Mouse (Mus musculus) small intestine, adult 2 months (tissue): ENCODE measurements around the gene Lefty2. TPM values are rescaled to one million over a fixed set of nuclear protein-coding genes. Genes with fewer than 3 reads are reported as not detected.
"Not testable (repeated sequence)": the region's sequence is repeated elsewhere in the genome, so short reads cannot be mapped to it uniquely, and the experiment has no call there.

Experiments used
- H3K27ac ChIP-seq: fragments of 200-500 bp; 2 replicates; pipeline ENCODE4 v1.5.1; 2012; ENCODE audit warnings: low read depth, low read length, control low read depth, inconsistent platforms; ENCODE audit not compliant: insufficient read depth
- H3K27me3 ChIP-seq: fragments of 200-500 bp; 2 replicates; pipeline ENCODE4 v1.6.1; 2012; ENCODE audit warnings: mild to moderate bottlenecking, moderate library complexity, low read length, inconsistent platforms; ENCODE audit not compliant: control insufficient read depth, insufficient read depth
- H3K36me3 ChIP-seq: fragments of 200-500 bp; 2 replicates; pipeline ENCODE4 v1.6.1; 2012; ENCODE audit warnings: mild to moderate bottlenecking, low read length, control low read depth, inconsistent platforms; ENCODE audit not compliant: control insufficient read depth, insufficient read depth
- H3K4me1 ChIP-seq: fragments of 200-500 bp; 2 replicates; pipeline ENCODE4 v1.6.1; 2012; ENCODE audit warnings: low read length, inconsistent platforms, mixed read lengths; ENCODE audit not compliant: control insufficient read depth, insufficient read depth, insufficient read length
- H3K4me3 ChIP-seq: fragments of 200-500 bp; 2 replicates; pipeline ENCODE4 v1.5.1; 2012; ENCODE audit warnings: low read depth, mild to moderate bottlenecking, control low read depth, inconsistent platforms, low read length, moderate library complexity
- CTCF ChIP-seq: fragments of 200-500 bp; IDR thresholded peaks from 2 replicates; pipeline ENCODE4 v1.5.1; 2012; ENCODE audit warnings: low read depth, mild to moderate bottlenecking, control low read depth, inconsistent platforms, low read length, moderate library complexity, mixed read lengths; ENCODE audit not compliant: insufficient replicate concordance, insufficient read length; ENCODE audit errors: extremely low read depth
- POLR2A ChIP-seq: fragments of 200-500 bp; IDR thresholded peaks from 2 replicates; pipeline ENCODE4 v1.6.1; 2012; ENCODE audit warnings: low read depth, mild to moderate bottlenecking, control low read depth, inconsistent platforms, low read length, moderate library complexity
- WGBS: fragments of 180-500 bp; shearing (Covaris S2); methylation state at CpG from one replicate; pipeline ENCODE4 v1.1.7; 2018; 5-methylcytosine and 5-hydroxymethylcytosine counted together
- polyA plus RNA-seq: library from polyadenylated mRNA; depleted of rRNA; stranded (reverse); fragments of >200 nt; gene quantifications from 2 replicates; pipeline ENCODE4 v1.2.3, GENCODE M21; 2012

Lefty2 gene
- polyA plus RNA-seq, 1 experiment = not detected

DNA sequence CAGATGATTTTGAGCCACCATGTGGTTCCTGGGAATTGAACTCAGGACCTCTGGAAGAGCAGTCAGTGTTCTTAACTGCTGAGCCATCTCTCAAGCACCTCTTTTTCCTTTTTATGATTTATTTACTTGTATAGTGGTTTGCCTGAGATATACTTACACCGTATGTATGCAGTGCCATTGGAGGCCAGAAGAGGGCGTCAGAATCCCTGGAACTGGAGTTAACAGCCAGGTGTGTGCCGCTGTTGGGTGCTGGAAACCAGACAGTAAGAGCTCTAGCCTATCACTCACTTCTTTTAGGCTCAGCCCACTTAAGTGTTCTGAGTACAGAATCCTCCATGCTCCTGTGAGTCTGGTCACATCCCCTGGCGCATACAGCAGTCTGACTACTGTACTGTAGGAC lies 15.4 kb upstream of the Lefty2 start:
- Histone ChIP-seq H3K36me3 (no peaks in the 10 kb centered on the region), H3K4me3 (no peak overlapping the region), H3K27ac (no peak overlapping the region), H3K4me1 (no peaks in the 10 kb centered on the region), H3K27me3 (no peaks in the 10 kb centered on the region)
- WGBS = 82% methylated on average over 4 of the region's 4 CpGs
- TF ChIP-seq CTCF = no peak
- TF ChIP-seq POLR2A = no peak

GRCm38 (mm10) chr1:180881768-180882167 lies 11.1 kb upstream of the Lefty2 start:
- no peak for TF ChIP-seq CTCF
- no peak for TF ChIP-seq POLR2A
- Histone ChIP-seq H3K27ac (no peak overlapping the region), H3K4me1 (no peaks in the 10 kb centered on the region), H3K4me3 (no peak overlapping the region), H3K27me3 (no peaks in the 10 kb centered on the region), H3K36me3 (no peaks in the 10 kb centered on the region)
- 50% methylated on average over 3 of the region's 3 CpGs for WGBS

DNA sequence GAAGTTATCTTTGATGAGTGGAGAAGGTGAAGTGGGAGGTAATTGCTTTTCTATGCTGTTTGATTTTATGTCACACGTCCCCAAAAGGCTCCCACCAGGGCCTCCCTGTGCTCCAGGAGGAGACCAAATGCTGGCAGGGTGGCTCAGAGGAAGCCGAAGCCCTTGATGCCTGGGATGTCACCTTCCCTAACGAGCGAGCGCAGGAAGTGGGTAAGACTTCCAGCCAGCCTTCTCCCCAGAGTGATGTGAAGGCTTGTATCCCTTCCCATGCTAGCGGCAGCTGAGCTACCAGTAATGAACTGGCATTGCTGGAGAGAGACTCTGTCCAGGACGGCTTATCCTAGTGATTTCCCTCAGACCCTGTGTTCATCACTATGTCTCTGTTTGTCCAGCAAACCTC lies 9.2 kb upstream of the Lefty2 start:
- no peak for TF ChIP-seq CTCF
- TF ChIP-seq POLR2A = no peak

DNA sequence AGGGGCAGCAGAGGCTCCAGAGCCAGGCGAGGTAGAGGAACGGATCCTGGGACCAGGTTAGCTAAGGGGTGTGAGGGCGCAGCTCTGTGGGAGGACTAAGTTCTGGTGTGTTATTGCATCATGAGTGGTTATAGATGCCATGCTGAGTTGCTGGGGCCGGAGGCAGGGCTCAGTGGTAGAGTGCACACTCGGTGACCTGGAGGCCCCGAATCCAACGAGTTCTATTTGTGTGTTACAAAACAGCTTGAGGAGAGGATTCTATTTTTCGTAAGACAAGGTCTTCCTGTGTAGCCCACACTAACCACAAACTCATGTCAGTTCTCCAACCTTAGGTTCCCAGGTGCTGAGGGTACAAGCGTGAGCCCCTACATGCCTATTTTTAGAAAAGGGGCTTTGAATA lies 8.4 kb upstream of the Lefty2 start:
- TF ChIP-seq CTCF (no peak), POLR2A (no peak)
- Histone ChIP-seq H3K27ac (no peak overlapping the region; the same call in 1 of the 2 replicates), H3K4me3 (no peak overlapping the region), H3K4me1 (peaks cover 11% of the 10 kb centered on the region), H3K36me3 (no peaks in the 10 kb centered on the region), H3K27me3 (no peaks in the 10 kb centered on the region)
- WGBS = 68% methylated on average over 9 of the region's 9 CpGs

More for the DNA sequence above, 9.2 kb upstream of the Lefty2 start:
- 66% methylated on average over 7 of the region's 7 CpGs for WGBS
- Histone ChIP-seq H3K4me3 (no peak overlapping the region), H3K27me3 (no peaks in the 10 kb centered on the region), H3K4me1 (peaks cover 5% of the 10 kb centered on the region), H3K36me3 (no peaks in the 10 kb centered on the region), H3K27ac (no peak overlapping the region)

- Histone ChIP-seq H3K27ac (peak overlapping the region; percentile 56), H3K4me1 (peaks cover 11% of the 10 kb centered on the region), H3K4me3 (peak overlapping the region; percentile 26; the same call in 1 of the 2 replicates), H3K36me3 (no peaks in the 10 kb centered on the region), H3K27me3 (no peaks in the 10 kb centered on the region)
- WGBS = 5% methylated on average over 13 of the region's 13 CpGs
- TF ChIP-seq CTCF (no peak), POLR2A (no peak)
Measured at GRCm38 (mm10) chr1:180888556-180889042, 4.3 kb upstream of the Lefty2 start.

DNA sequence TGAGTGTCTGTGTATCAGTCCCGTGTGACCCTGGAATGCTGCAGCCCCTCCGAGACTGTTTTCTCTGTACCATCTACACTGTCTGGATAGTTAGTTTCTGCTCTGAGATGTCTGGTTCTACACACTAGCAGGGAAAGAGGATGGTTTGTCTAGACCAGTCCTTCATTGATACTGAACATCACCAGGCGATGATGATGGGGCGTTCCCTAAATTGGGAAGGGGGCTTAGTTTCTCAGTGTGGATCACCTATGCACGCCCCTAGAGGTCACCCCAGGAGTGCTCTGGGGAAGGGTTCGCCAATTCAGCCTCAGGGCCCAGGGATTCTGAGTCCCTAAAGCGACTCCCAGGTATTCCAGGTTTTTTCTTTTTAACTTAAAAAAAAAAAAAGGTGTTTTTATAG lies 3.7 kb upstream of the Lefty2 start:
- Histone ChIP-seq H3K27me3 (0 out of 2 replicates have a peak, but pooled peaks cover 5% of the 10 kb centered on the region), H3K27ac (peak overlapping the region; percentile 56; the same call in 1 of the 2 replicates), H3K4me1 (peaks cover 11% of the 10 kb centered on the region), H3K4me3 (no peak overlapping the region), H3K36me3 (no peaks in the 10 kb centered on the region)
- WGBS = 71% methylated on average over 7 of the region's 7 CpGs
- TF ChIP-seq POLR2A (no peak), CTCF (no peak)

DNA sequence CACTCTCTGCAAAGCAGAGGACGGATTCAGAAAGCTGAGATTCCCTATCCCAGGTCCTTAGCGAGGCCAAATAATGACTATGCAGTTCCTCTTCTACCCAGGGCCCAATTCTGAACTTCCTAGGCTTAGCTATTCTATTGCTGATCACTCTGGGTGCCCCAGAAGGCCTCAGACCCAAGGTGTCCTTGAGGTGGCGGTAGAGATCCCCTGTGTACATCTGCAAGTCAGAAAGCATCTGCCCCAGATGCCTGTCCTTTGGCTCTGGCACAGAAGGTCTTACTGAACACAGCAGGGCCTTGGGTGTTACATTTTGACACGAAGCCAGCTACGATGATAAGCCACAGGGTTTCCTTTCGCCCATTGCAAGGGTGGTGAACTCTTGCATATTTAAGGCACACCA lies 3.1 kb upstream of the Lefty2 start:
- WGBS = 48% methylated on average over 6 of the region's 6 CpGs
- Histone ChIP-seq H3K36me3 (no peaks in the 10 kb centered on the region), H3K27ac (no peak overlapping the region), H3K4me3 (no peak overlapping the region), H3K27me3 (peaks cover 7% of the 10 kb centered on the region; the same call in 1 of the 2 replicates), H3K4me1 (peaks cover 11% of the 10 kb centered on the region)
- no peak for TF ChIP-seq POLR2A
- peak; percentile 23; the same call in 1 of the 2 replicates for TF ChIP-seq CTCF

DNA sequence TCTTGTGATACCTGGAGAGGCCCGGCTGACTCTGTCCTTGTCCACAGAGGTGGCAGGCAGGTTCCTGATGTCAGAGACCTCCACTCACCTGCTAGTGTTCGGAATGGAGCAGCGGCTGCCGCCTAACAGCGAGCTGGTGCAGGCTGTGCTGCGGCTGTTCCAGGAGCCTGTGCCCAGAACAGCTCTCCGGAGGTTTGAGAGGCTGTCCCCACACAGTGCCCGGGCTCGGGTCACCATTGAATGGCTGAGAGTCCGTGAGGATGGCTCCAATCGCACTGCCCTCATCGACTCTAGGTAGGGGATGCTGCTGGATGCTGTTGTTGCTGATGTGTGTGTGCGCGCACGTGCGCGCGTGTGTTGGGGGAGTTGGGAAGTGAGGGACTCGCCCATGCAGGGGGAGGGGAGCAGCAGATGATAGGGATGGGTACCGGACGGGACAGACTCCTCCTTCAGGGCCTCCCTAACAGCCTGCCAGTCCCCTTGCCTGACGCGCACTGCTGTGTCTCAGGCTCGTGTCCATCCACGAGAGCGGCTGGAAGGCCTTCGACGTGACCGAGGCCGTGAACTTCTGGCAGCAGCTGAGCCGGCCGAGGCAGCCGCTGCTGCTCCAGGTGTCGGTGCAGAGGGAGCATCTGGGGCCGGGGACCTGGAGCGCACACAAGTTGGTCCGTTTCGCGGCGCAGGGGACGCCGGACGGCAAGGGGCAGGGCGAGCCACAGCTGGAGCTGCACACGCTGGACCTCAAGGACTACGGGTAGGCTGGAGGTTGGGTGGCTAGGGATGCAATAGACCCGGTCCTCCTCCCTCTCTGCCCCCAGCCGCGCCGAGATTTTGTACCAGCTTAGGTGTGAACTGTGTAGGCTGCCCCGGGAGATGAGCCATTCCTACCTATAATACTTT lies 1.4 kb downstream of the Lefty2 start:
- not testable (repeated sequence) for H3K4me1 ChIP-seq, H3K4me3 ChIP-seq, H3K27me3 ChIP-seq, H3K27ac ChIP-seq, H3K36me3 ChIP-seq
- 12% methylated on average over 51 of the region's 51 CpGs for WGBS
